Mouse (Mus musculus) erythroblast, embryonic 14.5 days (primary cell): Measurements from ENCODE around the gene Arhgap15.

ENCODE experiments used
- GATA1 ChIP-seq: IDR thresholded peaks from 2 replicates; pipeline ENCODE4 v1.6.1; 2012; ENCODE audit warnings: low read length, inconsistent platforms, mixed read lengths
- TAL1 ChIP-seq: IDR thresholded peaks from 3 replicates; pipeline ENCODE4 v1.6.1; 2012; ENCODE audit warnings: low read length, inconsistent platforms, mixed read lengths

GRCm38 (mm10) chr2:44129533-44129932 lies 380.9 kb downstream of the Arhgap15 start:
- TF ChIP-seq GATA1 = no peak
- TF ChIP-seq TAL1 = no peak
